Mouse (Mus musculus): ENCODE results near the gene Kif6.

The Kif6 gene

DNA sequence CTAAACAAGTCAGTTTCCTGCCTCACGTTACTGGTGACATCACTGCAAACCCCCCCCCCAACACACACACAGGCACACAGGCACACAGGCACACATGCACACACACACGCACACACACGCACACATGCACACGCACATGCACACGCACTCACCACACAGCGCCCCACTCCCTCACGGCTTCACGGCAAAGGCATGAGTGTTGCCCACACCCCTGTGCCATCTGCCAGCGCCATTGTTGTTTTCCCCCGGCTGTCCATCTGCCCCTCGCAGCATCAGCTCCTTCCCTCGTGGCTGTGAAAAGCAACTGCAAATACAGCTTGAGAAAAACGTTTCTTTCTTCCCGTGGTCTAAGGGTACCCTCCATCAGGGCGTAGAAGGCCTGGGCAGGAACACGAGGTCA is 275.9 kb downstream of the Kif6 start:
- no peak for DNase-seq (ENCODE audit: low read depth in 1 of 2, low spot score in 2 of 2)

- no peak for DNase-seq (ENCODE audit: low read depth in 1 of 2, low spot score in 2 of 2)
These were observed 277.5 kb downstream of the Kif6 start for GRCm38 (mm10) chr17:49892390-49892789.

- no peak for DNase-seq (ENCODE audit: low read depth in 1 of 2, low spot score in 2 of 2)
These were observed 279.5 kb downstream of the Kif6 start for GRCm38 (mm10) chr17:49894471-49894870.

- DNase-seq (ENCODE audit: low read depth in 1 of 2, low spot score in 2 of 2), result peak in 1 of 2 experiments; percentile 10
These were observed 284.0 kb downstream of the Kif6 start for GRCm38 (mm10) chr17:49898849-49899331.

DNA sequence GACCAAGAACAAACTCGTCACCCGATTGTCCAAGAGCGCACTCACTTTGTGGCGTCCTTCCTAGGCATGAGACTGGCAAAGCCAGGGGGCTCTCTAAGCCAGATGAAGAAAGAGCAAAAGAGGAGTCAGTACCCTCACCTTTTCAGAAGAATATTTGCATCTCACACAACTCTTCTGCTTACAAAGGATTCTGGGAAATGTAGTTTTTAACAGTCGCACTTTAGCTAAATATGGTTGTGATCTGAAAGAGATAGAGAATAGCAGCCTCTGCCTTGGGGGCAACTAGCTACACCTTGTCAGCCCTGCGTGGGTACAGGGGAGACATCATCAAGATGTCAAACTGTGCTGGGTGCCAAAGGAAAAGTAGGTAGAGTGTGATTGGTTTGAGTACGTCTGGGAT is 287.7 kb downstream of the Kif6 start:
- no peak for DNase-seq (ENCODE audit: low read depth in 1 of 2, low spot score in 2 of 2)

- no peak for DNase-seq (ENCODE audit: low read depth in 1 of 2, low spot score in 2 of 2)
These were observed 308.5 kb downstream of the Kif6 start for GRCm38 (mm10) chr17:49923429-49923828.

DNA sequence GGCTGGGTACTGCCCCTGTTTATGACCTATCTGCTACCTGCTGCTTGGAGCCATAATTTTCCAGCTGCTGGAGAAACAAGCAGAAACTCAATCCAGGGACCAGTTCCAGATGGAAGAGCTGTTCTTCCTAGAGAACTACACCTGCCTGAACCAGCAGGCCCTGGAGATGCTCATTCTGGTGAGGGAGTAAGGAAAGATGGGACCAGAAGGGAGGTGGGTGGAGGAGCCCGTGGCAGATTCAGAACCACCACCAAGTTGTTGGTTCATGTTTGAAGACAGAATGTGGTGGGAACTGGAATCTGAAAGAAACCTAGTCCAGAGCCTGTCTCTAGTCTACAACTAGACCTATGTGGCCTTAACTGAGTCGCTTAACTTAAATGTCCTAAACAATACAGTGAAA is 312.7 kb downstream of the Kif6 start:
- DNase-seq (ENCODE audit: low read depth in 1 of 2, low spot score in 2 of 2), result no peak

DNA sequence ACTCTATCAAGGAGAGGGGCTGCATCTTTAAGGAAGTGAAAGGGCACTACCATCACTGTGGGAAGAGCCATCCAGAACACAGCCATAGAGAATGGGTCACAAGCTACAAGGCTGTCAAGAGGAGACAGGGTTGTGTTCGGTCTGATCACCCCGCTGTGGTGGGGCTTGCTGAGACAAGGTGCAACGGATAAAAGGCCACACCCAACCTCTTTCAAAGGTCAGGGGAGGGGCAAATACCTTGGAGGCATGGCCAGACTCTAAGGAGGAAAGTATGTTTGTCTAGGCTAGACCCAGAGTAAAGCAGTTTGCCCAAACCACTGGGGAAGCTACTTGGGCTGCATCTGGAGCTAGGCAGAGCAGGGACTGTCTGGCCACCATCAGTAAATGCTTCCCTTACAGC is 318.9 kb downstream of the Kif6 start:
- DNase-seq (ENCODE audit: low read depth in 1 of 2, low spot score in 2 of 2), result no peak

- DNase-seq (ENCODE audit: low read depth in 1 of 2, low spot score in 2 of 2), result no peak
These were observed 319.6 kb downstream of the Kif6 start for GRCm38 (mm10) chr17:49934586-49934985.

- peak; percentile 33 to 67 for DNase-seq (ENCODE audit: low read depth in 1 of 2, low spot score in 2 of 2)
These were observed 320.8 kb downstream of the Kif6 start for GRCm38 (mm10) chr17:49935602-49936205.

- DNase-seq (ENCODE audit: low read depth in 1 of 2, low spot score in 2 of 2), result no peak
These were observed 321.3 kb downstream of the Kif6 start for GRCm38 (mm10) chr17:49936214-49936613.

DNA sequence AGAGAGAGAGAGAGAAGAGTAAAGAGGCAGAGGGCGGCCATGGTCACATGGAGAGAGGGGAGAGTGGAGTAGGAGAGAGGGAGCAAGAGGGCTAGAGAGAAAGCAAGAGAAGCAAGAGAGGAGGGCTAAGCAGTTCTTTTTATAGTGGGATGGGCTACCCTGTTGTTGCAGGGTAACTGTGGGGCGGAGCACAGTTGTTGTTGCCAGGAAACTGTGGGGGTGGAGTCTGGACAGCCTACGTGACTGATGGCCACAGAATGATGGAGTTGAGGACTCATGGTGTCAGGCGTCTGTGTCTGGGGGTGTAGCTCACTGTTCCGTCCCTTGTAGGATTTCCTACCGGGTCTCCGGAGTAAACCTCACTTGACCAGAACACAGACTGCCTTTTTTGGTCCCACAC is 324.2 kb downstream of the Kif6 start:
- DNase-seq (ENCODE audit: low read depth in 1 of 2, low spot score in 2 of 2), result no peak

DNA sequence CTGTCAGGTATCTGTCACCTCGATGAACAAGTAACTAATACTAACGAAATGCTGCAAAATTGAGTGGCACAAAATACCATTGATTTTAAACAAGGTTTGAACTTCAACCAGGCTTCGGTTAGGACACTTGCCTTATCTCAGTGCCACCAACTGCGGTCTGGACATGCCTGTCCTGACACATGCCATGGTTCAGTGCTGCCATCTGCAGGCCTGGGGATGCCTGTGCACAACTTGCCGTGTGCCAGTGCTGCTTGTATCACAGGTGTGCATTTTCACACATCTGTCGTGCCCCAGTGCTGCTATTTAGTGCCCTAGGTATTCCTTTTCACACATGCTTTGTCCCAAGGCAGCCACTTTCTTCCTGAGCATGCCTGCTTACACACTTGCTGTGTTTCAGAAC is 327.7 kb downstream of the Kif6 start:
- DNase-seq (ENCODE audit: low read depth in 1 of 2, low spot score in 2 of 2), result no peak

DNA sequence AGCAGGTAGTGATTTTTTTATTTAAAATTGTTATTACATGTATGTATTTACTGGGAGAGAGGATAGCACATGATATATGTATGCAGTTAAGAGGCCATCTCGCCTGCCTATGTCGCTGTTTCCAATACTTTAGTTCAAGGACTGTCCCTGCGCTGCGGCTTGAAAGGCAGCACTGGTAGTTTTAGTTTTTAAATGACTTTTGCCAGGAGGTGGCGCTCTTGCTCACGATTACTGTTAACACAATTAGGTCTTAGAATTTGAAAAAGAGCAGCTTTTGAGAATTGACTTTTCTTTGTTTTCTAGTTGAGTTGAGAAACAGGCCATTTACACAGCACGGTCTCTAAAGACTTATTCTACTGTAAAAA is 336.5 kb downstream of the Kif6 start:
- peak in 1 of 2 experiments; percentile 36 for DNase-seq (ENCODE audit: low read depth in 1 of 2, low spot score in 2 of 2)

DNA sequence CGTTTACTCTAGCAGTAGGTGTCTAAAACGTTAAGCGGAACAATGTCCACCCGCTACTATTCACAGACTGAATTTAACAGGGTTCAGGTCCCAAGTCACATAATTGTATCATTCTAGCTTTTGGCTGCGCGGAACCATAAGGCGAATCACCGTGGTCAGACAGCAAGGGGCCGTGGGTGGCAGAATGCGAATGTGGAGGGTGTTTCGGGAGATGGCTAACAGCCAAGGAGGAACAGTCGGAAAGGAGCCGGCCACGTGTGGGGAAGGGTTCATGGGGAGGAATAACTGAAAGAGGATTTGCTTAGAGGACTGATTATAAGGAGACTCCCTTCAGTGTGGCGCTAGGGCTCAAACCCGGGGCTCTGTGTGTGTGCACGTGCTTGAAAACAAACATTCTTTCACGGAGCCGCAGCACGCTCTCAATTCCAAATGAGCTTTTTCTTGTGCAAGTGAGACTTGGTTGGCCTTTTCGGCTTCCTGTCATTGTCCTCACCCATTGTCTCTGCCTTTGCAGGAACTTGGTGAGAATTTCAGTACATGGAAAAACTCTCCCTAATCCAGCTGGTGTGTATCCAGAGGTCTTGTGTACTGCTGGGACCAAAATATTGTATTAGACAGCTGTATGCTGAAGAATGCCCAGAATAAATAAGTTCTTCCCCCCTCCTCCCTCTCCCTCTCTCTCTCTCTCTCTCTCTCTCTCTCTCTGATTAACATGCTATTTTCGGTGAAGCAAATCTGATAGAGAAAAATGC is 337.1 kb downstream of the Kif6 start:
- no peak for DNase-seq (ENCODE audit: low read depth in 1 of 2, low spot score in 2 of 2)

GRCm38 (mm10) chr17:49959021-49959420 is 344.1 kb downstream of the Kif6 start:
- no peak for DNase-seq (ENCODE audit: low read depth in 1 of 2, low spot score in 2 of 2)

Data from monocyte, adult 2 months (primary cell).